Mouse (Mus musculus) heart, embryonic 15.5 days (tissue): ENCODE data around the gene Trpm5. TPM values are rescaled to one million over a fixed set of nuclear protein-coding genes. Genes with fewer than 3 reads are reported as not detected.

Source experiments
- ATAC-seq: fragments of 200-750 bp; cut with Nextera tagmentation; replicated peaks from 2 replicates; pipeline ENCODE4 v1.8.0; 2017; ENCODE audit warnings: low read depth, moderate TSS enrichment; ENCODE audit not compliant: insufficient number of reproducible peaks, insufficient read depth, low FRiP score
- H3K27ac ChIP-seq: fragments of 300-500 bp; sonication (generic); 2 replicates; pipeline ENCODE4 v1.5.1; 2015; ENCODE audit warnings: mild to moderate bottlenecking, inconsistent platforms
- H3K27me3 ChIP-seq: fragments of 300-500 bp; sonication (generic); 2 replicates; pipeline ENCODE4 v1.6.1; 2015; ENCODE audit warnings: inconsistent platforms
- H3K36me3 ChIP-seq: fragments of 300-500 bp; sonication (generic); 2 replicates; pipeline ENCODE4 v1.6.1; 2015; ENCODE audit warnings: mild to moderate bottlenecking, inconsistent platforms
- H3K4me1 ChIP-seq: fragments of 300-500 bp; sonication (generic); replicated peaks from 2 replicates; pipeline ENCODE4 v1.6.1; 2015; ENCODE audit warnings: inconsistent platforms
- H3K4me2 ChIP-seq: fragments of 300-500 bp; sonication (generic); 2 replicates; pipeline ENCODE4 v1.6.1; 2015; ENCODE audit warnings: inconsistent platforms, mild to moderate bottlenecking, moderate library complexity
- H3K4me3 ChIP-seq: fragments of 300-500 bp; sonication (generic); 2 replicates; pipeline ENCODE4 v1.5.1; 2015; ENCODE audit warnings: mild to moderate bottlenecking, inconsistent platforms
- H3K9ac ChIP-seq: fragments of 300-500 bp; sonication (generic); 2 replicates; pipeline ENCODE4 v1.6.1; 2015; ENCODE audit warnings: mild to moderate bottlenecking, inconsistent platforms
- H3K9me3 ChIP-seq: fragments of 300-500 bp; sonication (generic); replicated peaks from 2 replicates; pipeline ENCODE4 v1.6.1; 2016; ENCODE audit warnings: inconsistent platforms
- WGBS: fragments of 180-500 bp; shearing (Covaris S2); methylation state at CpG from one replicate; pipeline ENCODE4 v1.1.7; 2015; ENCODE audit warnings: mixed read lengths; 5-methylcytosine and 5-hydroxymethylcytosine counted together
- polyA plus RNA-seq: library from polyadenylated mRNA; unstranded; fragments of >200 nt; fragmentation: Nextera tagmentation; extraction: Ambion mirVana; gene quantifications from 2 replicates; pipeline ENCODE4 v1.2.1, GENCODE M21; 2015

The Trpm5 gene
- polyA plus RNA-seq, 1 experiment from 2014 or later = 3.8 TPM

GRCm38 (mm10) chr7:143070506-143071070, 23.9 kb downstream of the Trpm5 start:
- Histone ChIP-seq H3K4me1 (peaks cover 24% of the 10 kb centered on the region), H3K27ac (peak overlapping the region; percentile 92; the same call in 1 of the 2 replicates), H3K4me3 (peak overlapping the region; percentile 86), H3K36me3 (peaks cover 27% of the 10 kb centered on the region), H3K9me3 (no peaks in the 10 kb centered on the region), H3K9ac (peak overlapping the region; percentile 89), H3K27me3 (no peaks in the 10 kb centered on the region), H3K4me2 (peak overlapping the region; percentile 94)
- 92% methylated on average over 10 of the region's 10 CpGs for WGBS
- no peak for ATAC-seq

- WGBS = 9% methylated on average over 30 of the region's 30 CpGs
- Histone ChIP-seq H3K4me1 (peaks cover 24% of the 10 kb centered on the region), H3K9ac (peak overlapping the region; percentile 89), H3K27me3 (no peaks in the 10 kb centered on the region), H3K36me3 (peaks cover 34% of the 10 kb centered on the region), H3K4me2 (peak overlapping the region; percentile 94), H3K27ac (peak overlapping the region; percentile 92), H3K9me3 (no peaks in the 10 kb centered on the region), H3K4me3 (peak overlapping the region; percentile 86)
- peak; percentile 2; the same call in 1 of the 2 replicates for ATAC-seq
Observed at GRCm38 (mm10) chr7:143069751-143070400, 24.6 kb downstream of the Trpm5 start.

- peak within 1 kb of the TSS; percentile 86 for H3K4me3 ChIP-seq
- H3K9me3 ChIP-seq = no peaks in the 10 kb centered on the region
- peak; percentile 94 for ATAC-seq
- H3K27me3 ChIP-seq = no peaks in the 10 kb centered on the region
- H3K9ac ChIP-seq = peak within 1 kb of the TSS; percentile 89
- peak within 1 kb of the TSS; percentile 94 for H3K4me2 ChIP-seq
- H3K4me1 ChIP-seq = peaks cover 24% of the 10 kb centered on the region
- peak within 1 kb of the TSS; percentile 92 for H3K27ac ChIP-seq
- H3K36me3 ChIP-seq = peaks cover 42% of the 10 kb centered on the region
- WGBS = under 1% methylated on average over 51 of the region's 51 CpGs
Observed at GRCm38 (mm10) chr7:143068882-143069591, 25.4 kb downstream of the Trpm5 start, which contains the start of gene Tssc4. TSS of gene Tssc4 (plus strand) at chr7:143069249.

- peak overlapping the region; percentile 30; the same call in 1 of the 2 replicates for H3K9ac ChIP-seq
- ATAC-seq = no peak
- H3K4me2 ChIP-seq = peak overlapping the region; percentile 94
Observed at GRCm38 (mm10) chr7:143068316-143068881, 26.0 kb downstream of the Trpm5 start.

GRCm38 (mm10) chr7:143067897-143068296, 26.5 kb downstream of the Trpm5 start:
- H3K4me1 ChIP-seq = peaks cover 24% of the 10 kb centered on the region
- no peaks in the 10 kb centered on the region for H3K27me3 ChIP-seq
- no peak overlapping the region for H3K9ac ChIP-seq
- WGBS = 69% methylated on average over 3 of the region's 3 CpGs
- H3K9me3 ChIP-seq = no peaks in the 10 kb centered on the region
- no peak for ATAC-seq
- peak overlapping the region; percentile 92 for H3K27ac ChIP-seq
- H3K36me3 ChIP-seq = peaks cover 54% of the 10 kb centered on the region
- H3K4me3 ChIP-seq = no peak overlapping the region
- H3K4me2 ChIP-seq = no peak overlapping the region

More at GRCm38 (mm10) chr7:143068316-143068881, 26.0 kb downstream of the Trpm5 start:
- peak overlapping the region; percentile 86 for H3K4me3 ChIP-seq
- H3K27ac ChIP-seq = peak overlapping the region; percentile 92
- no peaks in the 10 kb centered on the region for H3K9me3 ChIP-seq
- WGBS = 48% methylated on average over 13 of the region's 13 CpGs
- H3K36me3 ChIP-seq = peaks cover 49% of the 10 kb centered on the region
- peaks cover 24% of the 10 kb centered on the region for H3K4me1 ChIP-seq
- H3K27me3 ChIP-seq = no peaks in the 10 kb centered on the region

- Histone ChIP-seq H3K27me3 (no peaks in the 10 kb centered on the region), H3K4me2 (no peak overlapping the region), H3K4me3 (no peak overlapping the region), H3K9me3 (no peaks in the 10 kb centered on the region), H3K36me3 (peaks cover 58% of the 10 kb centered on the region), H3K9ac (no peak overlapping the region), H3K27ac (peak overlapping the region; percentile 92; the same call in 1 of the 2 replicates), H3K4me1 (peaks cover 27% of the 10 kb centered on the region)
- no peak for ATAC-seq
- 77% methylated on average over 2 of the region's 2 CpGs for WGBS
Observed at GRCm38 (mm10) chr7:143067469-143067868, 27.0 kb downstream of the Trpm5 start.

GRCm38 (mm10) chr7:143065692-143066091, 28.8 kb downstream of the Trpm5 start:
- WGBS = 96% methylated on average over 2 of the region's 2 CpGs
- H3K4me3 ChIP-seq = no peak overlapping the region
- no peak overlapping the region for H3K27ac ChIP-seq
- no peaks in the 10 kb centered on the region for H3K9me3 ChIP-seq
- no peak overlapping the region for H3K9ac ChIP-seq
- H3K4me2 ChIP-seq = no peak overlapping the region
- H3K36me3 ChIP-seq = peaks cover 70% of the 10 kb centered on the region
- no peaks in the 10 kb centered on the region for H3K27me3 ChIP-seq
- ATAC-seq = no peak
- peaks cover 35% of the 10 kb centered on the region for H3K4me1 ChIP-seq

- H3K36me3 ChIP-seq = peaks cover 71% of the 10 kb centered on the region
- H3K9me3 ChIP-seq = no peaks in the 10 kb centered on the region
- H3K9ac ChIP-seq = no peak overlapping the region
- H3K27me3 ChIP-seq = no peaks in the 10 kb centered on the region
- WGBS = 73% methylated on average over 6 of the region's 6 CpGs
- no peak overlapping the region for H3K4me3 ChIP-seq
- H3K4me1 ChIP-seq = peaks cover 39% of the 10 kb centered on the region
- H3K4me2 ChIP-seq = no peak overlapping the region
- no peak for ATAC-seq
- H3K27ac ChIP-seq = no peak overlapping the region
Observed at GRCm38 (mm10) chr7:143064226-143064625, 30.2 kb downstream of the Trpm5 start.

GRCm38 (mm10) chr7:143062704-143063103, 31.7 kb downstream of the Trpm5 start:
- H3K36me3 ChIP-seq = peaks cover 68% of the 10 kb centered on the region

GRCm38 (mm10) chr7:143059202-143059870, 35.1 kb downstream of the Trpm5 start:
- no peaks in the 10 kb centered on the region for H3K9me3 ChIP-seq
- H3K27ac ChIP-seq = peak overlapping the region; percentile 96
- 0 out of 2 replicates have a peak overlapping the region, but pooled peaks have one; percentile 28 for H3K9ac ChIP-seq
- peaks cover 35% of the 10 kb centered on the region for H3K36me3 ChIP-seq
- H3K27me3 ChIP-seq = no peaks in the 10 kb centered on the region
- WGBS = 46% methylated on average over 5 of the region's 5 CpGs
- H3K4me1 ChIP-seq = peaks cover 77% of the 10 kb centered on the region
- H3K4me3 ChIP-seq = no peak overlapping the region
- no peak for ATAC-seq
- peak overlapping the region; percentile 85 for H3K4me2 ChIP-seq

More at GRCm38 (mm10) chr7:143062704-143063103, 31.7 kb downstream of the Trpm5 start:
- no peak overlapping the region for H3K4me2 ChIP-seq
- H3K4me3 ChIP-seq = no peak overlapping the region
- no peak for ATAC-seq
- H3K27ac ChIP-seq = no peak overlapping the region
- H3K9me3 ChIP-seq = no peaks in the 10 kb centered on the region
- no peaks in the 10 kb centered on the region for H3K27me3 ChIP-seq
- peaks cover 43% of the 10 kb centered on the region for H3K4me1 ChIP-seq
- 68% methylated on average over 2 of the region's 2 CpGs for WGBS
- no peak overlapping the region for H3K9ac ChIP-seq
